Mouse (Mus musculus): ENCODE measurements around the gene Wdr45. TPM values are rescaled to one million over a fixed set of nuclear protein-coding genes. Genes with fewer than 3 reads are reported as not detected.
"Not testable (repeated sequence)": the region's sequence is repeated elsewhere in the genome, so short reads cannot be mapped to it uniquely, and the experiment has no call there.

Gene Wdr45
- polyA plus RNA-seq, 1 experiment = 41.7 TPM

- no peak within 1 kb of the TSS for H3K4me3 ChIP-seq (ENCODE audit: extremely low read depth, insufficient read depth, insufficient read length)
These were observed 33.3 kb upstream of the Wdr45 start, which contains the start of gene Magix for GRCm38 (mm10) chrX:7680864-7681263. Gene Magix, minus strand, starts transcription at chrX:7681251.

GRCm38 (mm10) chrX:7688321-7688720, 25.8 kb upstream of the Wdr45 start:
- DNase-seq (ENCODE audit: low read depth in 1 of 2, low spot score in 2 of 2) = no peak
- H3K4me3 ChIP-seq (ENCODE audit: extremely low read depth, insufficient read depth, insufficient read length) = no peak overlapping the region
- WGBS = 90% methylated on average over 2 of the region's 2 CpGs
- no peaks in the 10 kb centered on the region for H3K27me3 ChIP-seq (ENCODE audit: control insufficient read depth, insufficient read depth, low read length)
- no peak overlapping the region for H3K27ac ChIP-seq (ENCODE audit: insufficient read depth, low read length)
- no peaks in the 10 kb centered on the region for H3K4me1 ChIP-seq (ENCODE audit: control insufficient read depth, insufficient read depth, insufficient read length)
- H3K36me3 ChIP-seq (ENCODE audit: control insufficient read depth, insufficient read depth, low read length) = no peaks in the 10 kb centered on the region
- no peak for TF ChIP-seq POLR2A (IDR thresholded peaks at IDR 0.05; ENCODE audit: low read depth, low read length)
- no peak for TF ChIP-seq CTCF (IDR thresholded peaks at IDR 0.05; ENCODE audit: extremely low read depth, insufficient read depth, insufficient read length, insufficient replicate concordance)

More at GRCm38 (mm10) chrX:7680864-7681263, 33.3 kb upstream of the Wdr45 start, which contains the start of gene Magix:
- WGBS = 79% methylated on average over 14 of the region's 14 CpGs
- no peaks in the 10 kb centered on the region for H3K27me3 ChIP-seq (ENCODE audit: control insufficient read depth, insufficient read depth, low read length)
- TF ChIP-seq POLR2A (IDR thresholded peaks at IDR 0.05; ENCODE audit: low read depth, low read length) (no peak), CTCF (IDR thresholded peaks at IDR 0.05; ENCODE audit: extremely low read depth, insufficient read depth, insufficient read length, insufficient replicate concordance) (no peak)
- DNase-seq (ENCODE audit: low read depth in 1 of 2, low spot score in 2 of 2) = no peak
- H3K27ac ChIP-seq (ENCODE audit: insufficient read depth, low read length) = no peak within 1 kb of the TSS
- H3K36me3 ChIP-seq (ENCODE audit: control insufficient read depth, insufficient read depth, low read length) = no peaks in the 10 kb centered on the region
- H3K4me1 ChIP-seq (ENCODE audit: control insufficient read depth, insufficient read depth, insufficient read length) = no peaks in the 10 kb centered on the region; the same call in 1 of the 2 replicates

- TF ChIP-seq POLR2A (IDR thresholded peaks at IDR 0.05; ENCODE audit: low read depth, low read length) = no peak
- 74% methylated on average over 3 of the region's 3 CpGs for WGBS
- H3K27me3 ChIP-seq (ENCODE audit: control insufficient read depth, insufficient read depth, low read length) = no peaks in the 10 kb centered on the region
- no peaks in the 10 kb centered on the region for H3K36me3 ChIP-seq (ENCODE audit: control insufficient read depth, insufficient read depth, low read length)
- H3K4me1 ChIP-seq (ENCODE audit: control insufficient read depth, insufficient read depth, insufficient read length) = no peaks in the 10 kb centered on the region
- H3K4me3 ChIP-seq (ENCODE audit: extremely low read depth, insufficient read depth, insufficient read length) = no peak overlapping the region
- DNase-seq (ENCODE audit: low read depth in 1 of 2, low spot score in 2 of 2) = no peak
- H3K27ac ChIP-seq (ENCODE audit: insufficient read depth, low read length) = no peak overlapping the region
These were observed 23.6 kb upstream of the Wdr45 start for GRCm38 (mm10) chrX:7690486-7690885.

- DNase-seq (ENCODE audit: low read depth in 1 of 2, low spot score in 2 of 2) = peak; percentile 36 to 54
- 37% methylated on average over 4 of the region's 4 CpGs for WGBS
- H3K27ac ChIP-seq (ENCODE audit: insufficient read depth, low read length) = no peak overlapping the region
- no peaks in the 10 kb centered on the region for H3K27me3 ChIP-seq (ENCODE audit: control insufficient read depth, insufficient read depth, low read length)
- no peaks in the 10 kb centered on the region for H3K4me1 ChIP-seq (ENCODE audit: control insufficient read depth, insufficient read depth, insufficient read length)
- H3K36me3 ChIP-seq (ENCODE audit: control insufficient read depth, insufficient read depth, low read length) = no peaks in the 10 kb centered on the region
- no peak for TF ChIP-seq POLR2A (IDR thresholded peaks at IDR 0.05; ENCODE audit: low read depth, low read length)
- TF ChIP-seq CTCF (IDR thresholded peaks at IDR 0.05; ENCODE audit: extremely low read depth, insufficient read depth, insufficient read length, insufficient replicate concordance) = no peak; the same call in 1 of the 2 replicates
- no peak overlapping the region; the same call in 1 of the 2 replicates for H3K4me3 ChIP-seq (ENCODE audit: extremely low read depth, insufficient read depth, insufficient read length)
These were observed 21.3 kb upstream of the Wdr45 start for GRCm38 (mm10) chrX:7692862-7693261.

- no peak for DNase-seq (ENCODE audit: low read depth in 1 of 2, low spot score in 2 of 2)
- Histone ChIP-seq H3K4me3 (ENCODE audit: extremely low read depth, insufficient read depth, insufficient read length) (no peak overlapping the region), H3K27me3 (ENCODE audit: control insufficient read depth, insufficient read depth, low read length) (no peaks in the 10 kb centered on the region), H3K4me1 (ENCODE audit: control insufficient read depth, insufficient read depth, insufficient read length) (no peaks in the 10 kb centered on the region), H3K27ac (ENCODE audit: insufficient read depth, low read length) (no peak overlapping the region), H3K36me3 (ENCODE audit: control insufficient read depth, insufficient read depth, low read length) (peaks cover 2% of the 10 kb centered on the region; the same call in 1 of the 2 replicates)
- WGBS = 52% methylated on average over 6 of the region's 6 CpGs
- TF ChIP-seq CTCF (IDR thresholded peaks at IDR 0.05; ENCODE audit: extremely low read depth, insufficient read depth, insufficient read length, insufficient replicate concordance) = no peak
- no peak for TF ChIP-seq POLR2A (IDR thresholded peaks at IDR 0.05; ENCODE audit: low read depth, low read length)
These were observed 17.6 kb upstream of the Wdr45 start for GRCm38 (mm10) chrX:7696520-7696919.

- peak; percentile 78 to 80 for DNase-seq (ENCODE audit: low read depth in 1 of 2, low spot score in 2 of 2)
- peaks cover 3% of the 10 kb centered on the region for H3K36me3 ChIP-seq (ENCODE audit: control insufficient read depth, insufficient read depth, low read length)
These were observed 17.2 kb upstream of the Wdr45 start, which contains the start of gene Gpkow for GRCm38 (mm10) chrX:7696954-7697381. Gene Gpkow, plus strand, starts transcription at chrX:7697131.

GRCm38 (mm10) chrX:7713764-7714134, 384 bp upstream of the Wdr45 start:
- DNase-seq (ENCODE audit: low read depth in 1 of 2, low spot score in 2 of 2); H3K36me3 ChIP-seq (ENCODE audit: control insufficient read depth, insufficient read depth, low read length); H3K4me1 ChIP-seq (ENCODE audit: control insufficient read depth, insufficient read depth, insufficient read length); H3K27ac ChIP-seq (ENCODE audit: insufficient read depth, low read length); H3K27me3 ChIP-seq (ENCODE audit: control insufficient read depth, insufficient read depth, low read length): not testable (repeated sequence)
- 28% methylated on average over 6 of the region's 12 CpGs for WGBS
- peak overlapping the region; percentile 40; the same call in 1 of the 2 replicates for H3K4me3 ChIP-seq (ENCODE audit: extremely low read depth, insufficient read depth, insufficient read length)

More at GRCm38 (mm10) chrX:7696954-7697381, 17.2 kb upstream of the Wdr45 start, which contains the start of gene Gpkow:
- H3K4me1 ChIP-seq (ENCODE audit: control insufficient read depth, insufficient read depth, insufficient read length) = no peaks in the 10 kb centered on the region
- TF ChIP-seq POLR2A (IDR thresholded peaks at IDR 0.05; ENCODE audit: low read depth, low read length) (peak; percentile 31; the same call in 1 of the 2 replicates), CTCF (IDR thresholded peaks at IDR 0.05; ENCODE audit: extremely low read depth, insufficient read depth, insufficient read length, insufficient replicate concordance) (no peak)
- peak within 1 kb of the TSS; percentile 80 for H3K4me3 ChIP-seq (ENCODE audit: extremely low read depth, insufficient read depth, insufficient read length)
- no peaks in the 10 kb centered on the region for H3K27me3 ChIP-seq (ENCODE audit: control insufficient read depth, insufficient read depth, low read length)
- WGBS = 20% methylated on average over 33 of the region's 33 CpGs
- peak within 1 kb of the TSS; percentile 73; the same call in 1 of the 2 replicates for H3K27ac ChIP-seq (ENCODE audit: insufficient read depth, low read length)

GRCm38 (mm10) chrX:7716058-7716457, 1.9 kb downstream of the Wdr45 start:
- 38% methylated on average over 1 of the region's 1 CpGs for WGBS
- not testable (repeated sequence) for DNase-seq (ENCODE audit: low read depth in 1 of 2, low spot score in 2 of 2); H3K36me3 ChIP-seq (ENCODE audit: control insufficient read depth, insufficient read depth, low read length)

More at GRCm38 (mm10) chrX:7716058-7716457, 1.9 kb downstream of the Wdr45 start:
- not testable (repeated sequence) for H3K27ac ChIP-seq (ENCODE audit: insufficient read depth, low read length); H3K27me3 ChIP-seq (ENCODE audit: control insufficient read depth, insufficient read depth, low read length); H3K4me1 ChIP-seq (ENCODE audit: control insufficient read depth, insufficient read depth, insufficient read length); H3K4me3 ChIP-seq (ENCODE audit: extremely low read depth, insufficient read depth, insufficient read length)
